Comparison of ENCODE assay signal across 8 mouse cellular contexts in genomic region chr7:45341303-45341702, GRCm38 (mm10). TPM values are rescaled to one million over a fixed set of nuclear protein-coding genes. Genes with fewer than 3 reads are reported as not detected.
DNase-seq lines count a peak whose midpoint lies in the region; ATAC-seq and TF ChIP-seq lines count a peak whose summit lies in the region.

No protein-coding gene starts in this region.

- H3K4me2 ChIP-seq in embryonic facial prominence, embryonic 15.5 days (replicated peaks) = peak overlapping the region; percentile 89
- peak overlapping the region; percentile 93 for H3K4me2 ChIP-seq in kidney, embryonic 14.5 days (replicated peaks; ENCODE audit: low read depth, low read length)
- peak overlapping the region; percentile 95 for H3K4me2 ChIP-seq in limb, embryonic 15.5 days

- 6% methylated on average over 8 of the region's 8 CpGs for WGBS in embryonic facial prominence, embryonic 15.5 days
- 5% methylated on average over 8 of the region's 8 CpGs for WGBS in kidney, embryonic 14.5 days
- WGBS in limb, embryonic 15.5 days = 4% methylated on average over 8 of the region's 8 CpGs

- H3K4me3 ChIP-seq in bone marrow macrophage, adult 2 months (ENCODE audit: insufficient read depth, low read length) = peak overlapping the region; percentile 56; the same call in 1 of the 2 replicates
- peak overlapping the region; percentile 53; the same call in 1 of the 2 replicates for H3K4me3 ChIP-seq in embryonic facial prominence, embryonic 15.5 days (replicated peaks)
- H3K4me3 ChIP-seq in kidney, embryonic 14.5 days (ENCODE audit: low read length) = peak overlapping the region; percentile 51; the same call in 1 of the 2 replicates
- peak overlapping the region; percentile 57 for H3K4me3 ChIP-seq in limb, embryonic 15.5 days

- H3K36me3 ChIP-seq in embryonic facial prominence, embryonic 15.5 days = no peaks in the 10 kb centered on the region
- H3K36me3 ChIP-seq in kidney, embryonic 14.5 days (ENCODE audit: control insufficient read depth, insufficient read depth, low read length) = no peaks in the 10 kb centered on the region
- H3K36me3 ChIP-seq in limb, embryonic 15.5 days = no peaks in the 10 kb centered on the region

- no peak for ATAC-seq in embryonic facial prominence, embryonic 15.5 days (ENCODE audit: insufficient number of reproducible peaks, low FRiP score, low TSS enrichment, low read depth)
- peak; percentile 22 for ATAC-seq in kidney, embryonic 14.5 days (ENCODE audit: low FRiP score, low TSS enrichment)
- ATAC-seq in limb, embryonic 15.5 days (ENCODE audit: insufficient number of reproducible peaks, low FRiP score, low TSS enrichment, low read depth) = no peak
- peak; percentile 74 for ATAC-seq in monocyte, adult 5-6 weeks (replicated peaks; ENCODE audit: insufficient number of reproducible peaks, low FRiP score, low TSS enrichment, poor library complexity, severe bottlenecking)

- no peaks in the 10 kb centered on the region for H3K27me3 ChIP-seq in embryonic facial prominence, embryonic 15.5 days
- peaks cover 4% of the 10 kb centered on the region for H3K27me3 ChIP-seq in kidney, embryonic 14.5 days (ENCODE audit: control insufficient read depth, insufficient read depth, low read length)
- H3K27me3 ChIP-seq in limb, embryonic 15.5 days = 0 out of 2 replicates have a peak, but pooled peaks cover 3% of the 10 kb centered on the region

- peak; percentile 94 for DNase-seq in CD4-positive, CD25-positive, alpha-beta regulatory T cell, adult 2 months (ENCODE audit: low read depth, low spot score)
- DNase-seq in heart, adult 9 months (ENCODE audit: low spot score in 2 of 2) = peak; percentile 63 to 77
- DNase-seq in spleen, postnatal 4 days (ENCODE audit: low spot score in 2 of 2) = peak; percentile 80 to 88

- TF ChIP-seq CTCF in bone marrow macrophage, adult 2 months (IDR thresholded peaks at IDR 0.05; ENCODE audit: low read depth, low read length) = peak; percentile 58; the same call in 1 of the 2 replicates

- no peak overlapping the region for H3K9ac ChIP-seq in embryonic facial prominence, embryonic 15.5 days
- no peak overlapping the region for H3K9ac ChIP-seq in kidney, embryonic 14.5 days (ENCODE audit: low read depth, low read length)
- H3K9ac ChIP-seq in limb, embryonic 15.5 days = no peak overlapping the region

- no peak overlapping the region for H3K27ac ChIP-seq in bone marrow macrophage, adult 2 months (ENCODE audit: insufficient read depth, low read depth, low read length)
- H3K27ac ChIP-seq in embryonic facial prominence, embryonic 15.5 days (replicated peaks) = peak overlapping the region; percentile 53
- H3K27ac ChIP-seq in kidney, embryonic 14.5 days (ENCODE audit: low read depth, low read length) = peak overlapping the region; percentile 56
- H3K27ac ChIP-seq in limb, embryonic 15.5 days = peak overlapping the region; percentile 72

- no peaks in the 10 kb centered on the region for H3K9me3 ChIP-seq in embryonic facial prominence, embryonic 15.5 days (replicated peaks)
- H3K9me3 ChIP-seq in kidney, embryonic 14.5 days (ENCODE audit: control insufficient read depth, low read length) = no peaks in the 10 kb centered on the region
- H3K9me3 ChIP-seq in limb, embryonic 15.5 days = no peaks in the 10 kb centered on the region

- TF ChIP-seq POLR2A in bone marrow macrophage, adult 2 months (IDR thresholded peaks at IDR 0.05; ENCODE audit: borderline replicate concordance, low read depth, low read length) = no peak

- H3K4me1 ChIP-seq in bone marrow macrophage, adult 2 months (ENCODE audit: control insufficient read depth, insufficient read depth, low read length) = peaks cover 14% of the 10 kb centered on the region
- H3K4me1 ChIP-seq in embryonic facial prominence, embryonic 15.5 days = peaks cover 45% of the 10 kb centered on the region
- H3K4me1 ChIP-seq in kidney, embryonic 14.5 days (ENCODE audit: control insufficient read depth, insufficient read depth, low read length) = peaks cover 34% of the 10 kb centered on the region
- peaks cover 43% of the 10 kb centered on the region for H3K4me1 ChIP-seq in limb, embryonic 15.5 days

RNA-seq across cellular contexts. Expression of gene Hrc, which starts 6.2 kb away (rescaled TPM):
- not detected in 2 replicates for polyA plus RNA-seq in bone marrow macrophage, adult 2 months (2012; ENCODE audit: insufficient read depth, insufficient read length, missing spikeins)
- 8.7 and 10.6 TPM in 2 replicates for polyA plus RNA-seq in embryonic facial prominence, embryonic 15.5 days (2015; fragmentation: Nextera tagmentation; extraction: Ambion mirVana)
- polyA plus RNA-seq in kidney, embryonic 14.5 days (2014; fragmentation: Nextera tagmentation; extraction: Ambion mirVana) = 1.5 and 2.7 TPM in 2 replicates
- polyA plus RNA-seq in limb, embryonic 15.5 days (2015; fragmentation: Nextera tagmentation; extraction: Ambion mirVana) = 6.5 and 15.1 TPM in 2 replicates
- total RNA-seq in monocyte, adult 5-6 weeks (2017) = not detected in 3 replicates

RNA-seq across cellular contexts. Expression of gene Trpm4, which starts 7.7 kb away (rescaled TPM):
- polyA plus RNA-seq in bone marrow macrophage, adult 2 months (2012; ENCODE audit: insufficient read depth, insufficient read length, missing spikeins) = 14.1 and 16.0 TPM in 2 replicates
- polyA plus RNA-seq in embryonic facial prominence, embryonic 15.5 days (2015; fragmentation: Nextera tagmentation; extraction: Ambion mirVana) = 21.9 and 23.9 TPM in 2 replicates
- 10.1 and 11.3 TPM in 2 replicates for polyA plus RNA-seq in kidney, embryonic 14.5 days (2014; fragmentation: Nextera tagmentation; extraction: Ambion mirVana)
- polyA plus RNA-seq in limb, embryonic 15.5 days (2015; fragmentation: Nextera tagmentation; extraction: Ambion mirVana) = 22.0 and 22.6 TPM in 2 replicates
- 9.7 to 15.3 TPM (median 10.4 TPM) in 3 replicates for total RNA-seq in monocyte, adult 5-6 weeks (2017)

RNA-seq across cellular contexts. Expression of gene Ppfia3, which starts 25.5 kb away (rescaled TPM):
- 1.6 and 1.8 TPM in 2 replicates for polyA plus RNA-seq in bone marrow macrophage, adult 2 months (2012; ENCODE audit: insufficient read depth, insufficient read length, missing spikeins)
- polyA plus RNA-seq in embryonic facial prominence, embryonic 15.5 days (2015; fragmentation: Nextera tagmentation; extraction: Ambion mirVana) = 8.5 and 10.1 TPM in 2 replicates
- 6.7 and 7.6 TPM in 2 replicates for polyA plus RNA-seq in kidney, embryonic 14.5 days (2014; fragmentation: Nextera tagmentation; extraction: Ambion mirVana)
- polyA plus RNA-seq in limb, embryonic 15.5 days (2015; fragmentation: Nextera tagmentation; extraction: Ambion mirVana) = 7.8 and 9.1 TPM in 2 replicates
- 0.19 TPM in 1 of 3 replicates, not detected in the others for total RNA-seq in monocyte, adult 5-6 weeks (2017)

RNA-seq across cellular contexts. Expression of gene Lin7b, which starts 29.1 kb away (rescaled TPM):
- 3.0 and 3.6 TPM in 2 replicates for polyA plus RNA-seq in bone marrow macrophage, adult 2 months (2012; ENCODE audit: insufficient read depth, insufficient read length, missing spikeins)
- 3.8 and 4.0 TPM in 2 replicates for polyA plus RNA-seq in embryonic facial prominence, embryonic 15.5 days (2015; fragmentation: Nextera tagmentation; extraction: Ambion mirVana)
- 0.57 and 0.66 TPM in 2 replicates for polyA plus RNA-seq in kidney, embryonic 14.5 days (2014; fragmentation: Nextera tagmentation; extraction: Ambion mirVana)
- polyA plus RNA-seq in limb, embryonic 15.5 days (2015; fragmentation: Nextera tagmentation; extraction: Ambion mirVana) = 2.3 and 2.5 TPM in 2 replicates
- not detected in 3 replicates for total RNA-seq in monocyte, adult 5-6 weeks (2017)

RNA-seq across cellular contexts. Expression of gene Snrnp70, which starts 54.2 kb away (rescaled TPM):
- polyA plus RNA-seq in bone marrow macrophage, adult 2 months (2012; ENCODE audit: insufficient read depth, insufficient read length, missing spikeins) = 385 and 416 TPM in 2 replicates
- polyA plus RNA-seq in embryonic facial prominence, embryonic 15.5 days (2015; fragmentation: Nextera tagmentation; extraction: Ambion mirVana) = 212 and 214 TPM in 2 replicates
- polyA plus RNA-seq in kidney, embryonic 14.5 days (2014; fragmentation: Nextera tagmentation; extraction: Ambion mirVana) = 100 and 171 TPM in 2 replicates
- 199 and 204 TPM in 2 replicates for polyA plus RNA-seq in limb, embryonic 15.5 days (2015; fragmentation: Nextera tagmentation; extraction: Ambion mirVana)
- 293 to 444 TPM (median 324 TPM) in 3 replicates for total RNA-seq in monocyte, adult 5-6 weeks (2017)

Comparison
In these comparisons a context has a peak if more than half of its experiments do, and no peak if none do; other contexts are left out.
1. ATAC-seq: peak in kidney, embryonic 14.5 days (single experiment) and monocyte, adult 5-6 weeks (single experiment); none in embryonic facial prominence, embryonic 15.5 days (single experiment) and limb, embryonic 15.5 days (single experiment).
2. Peak in every context shown above with its lines, with median percentiles within 50 percentile points of each other: DNase-seq, H3K4me3 ChIP-seq and H3K4me2 ChIP-seq.